Mouse (Mus musculus) kidney, postnatal 25 days (tissue): ENCODE data around the gene Lgr4.
A peak's percentile ranks its signal among the peaks of the same experiment; 100 is the strongest.
"Not testable (repeated sequence)": the region's sequence is repeated elsewhere in the genome, so short reads cannot be mapped to it uniquely, and the experiment has no call there.

ENCODE experiments used
- DNase-seq, 2 experiments: peaks; one replicate each; pipeline ENCODE4 v3.0.0; 2021; ENCODE audit warnings: mixed read lengths in 2 of 2

Gene Lgr4

DNA sequence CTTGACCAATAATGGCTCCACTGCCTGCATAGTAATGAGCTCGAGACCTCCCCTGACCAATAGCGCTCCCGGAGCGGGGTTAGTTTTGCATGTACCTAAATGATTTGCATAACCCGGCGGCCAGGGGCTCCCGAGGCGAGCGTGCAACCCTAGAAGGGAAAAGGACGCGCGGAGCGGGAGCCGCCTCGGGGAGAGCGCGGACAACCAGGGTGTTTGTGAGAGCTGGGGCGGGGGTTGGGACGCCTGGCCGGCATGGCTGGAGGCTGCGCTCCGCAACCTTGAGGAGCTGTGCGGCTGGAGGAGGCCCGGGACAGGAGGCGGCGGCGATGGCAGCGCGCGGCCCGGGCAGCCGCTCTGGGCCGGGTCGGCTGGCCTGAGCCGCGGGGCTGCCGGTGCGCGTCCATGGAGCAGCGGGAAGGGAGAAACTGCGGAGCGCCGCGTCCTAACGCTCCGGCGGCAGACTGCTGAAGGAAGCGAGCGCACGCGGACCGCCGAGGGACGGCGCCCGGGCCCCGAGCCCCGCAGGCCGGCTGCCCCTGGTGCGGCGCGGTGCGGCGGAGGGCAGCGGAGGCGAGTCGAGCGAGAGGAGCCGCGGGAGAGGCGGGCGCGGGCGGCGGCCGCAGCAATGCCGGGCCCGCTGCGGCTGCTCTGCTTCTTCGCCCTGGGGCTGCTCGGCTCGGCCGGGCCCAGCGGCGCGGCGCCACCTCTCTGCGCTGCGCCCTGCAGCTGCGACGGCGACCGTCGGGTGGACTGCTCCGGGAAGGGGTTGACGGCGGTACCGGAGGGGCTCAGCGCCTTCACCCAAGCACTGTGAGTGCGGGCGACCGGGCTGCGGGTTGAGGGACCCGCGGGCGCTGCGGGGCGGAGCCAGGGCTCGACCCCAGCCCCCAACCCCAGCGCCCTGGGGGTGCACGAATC, at the start of gene Lgr4:
Lgr4 (plus strand) TSS at position 152 of the 918 bp plus-strand sequence.
- peak; percentile 96 to 98 for DNase-seq

- DNase-seq: not testable (repeated sequence)
Measured at GRCm38 (mm10) chr2:109879429-109879828, 38.0 kb upstream of the Lgr4 start.

- no peak for DNase-seq
Measured at GRCm38 (mm10) chr2:109881111-109881510, 36.3 kb upstream of the Lgr4 start.

DNA sequence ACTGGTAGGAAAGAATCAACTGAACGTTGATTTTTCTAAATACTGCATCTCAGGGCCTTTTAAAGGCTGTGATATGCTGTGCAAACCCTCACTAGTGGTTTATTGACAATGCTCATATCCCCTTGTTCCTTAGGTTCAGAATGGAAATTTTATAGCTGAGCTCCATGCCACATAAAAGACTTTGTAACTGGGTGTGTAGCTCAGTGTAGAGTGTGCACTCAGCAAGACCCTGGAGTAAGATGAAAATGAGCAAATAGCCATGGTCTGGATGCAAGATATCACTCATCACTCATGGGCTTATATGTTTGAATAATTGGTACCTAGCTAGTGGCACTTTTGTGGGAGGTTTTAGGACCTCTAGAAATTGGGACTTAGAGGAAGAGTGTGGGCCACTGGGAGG, 35.8 kb upstream of the Lgr4 start:
- DNase-seq: no peak

DNA sequence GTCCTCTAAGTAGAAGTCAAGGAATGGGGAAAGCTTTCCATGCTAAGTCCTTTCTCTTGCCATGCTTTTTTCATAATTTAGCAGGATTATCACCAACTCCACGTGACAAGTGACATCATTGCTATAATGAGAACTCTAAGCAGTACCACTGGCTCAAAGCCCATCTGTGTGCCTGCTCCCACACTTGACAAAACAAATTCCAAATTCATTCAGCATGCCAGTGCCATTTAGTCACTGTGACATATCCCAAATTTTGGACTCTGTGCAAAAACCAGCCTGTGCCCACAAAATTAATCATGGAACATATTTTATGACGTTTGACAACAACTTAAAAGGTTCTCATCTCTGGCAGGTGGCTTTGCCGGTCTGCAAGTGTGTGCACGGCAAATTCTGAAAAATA, 33.3 kb upstream of the Lgr4 start:
- no peak for DNase-seq

- no peak for DNase-seq
Measured at GRCm38 (mm10) chr2:109884507-109884906, 32.9 kb upstream of the Lgr4 start.

DNA sequence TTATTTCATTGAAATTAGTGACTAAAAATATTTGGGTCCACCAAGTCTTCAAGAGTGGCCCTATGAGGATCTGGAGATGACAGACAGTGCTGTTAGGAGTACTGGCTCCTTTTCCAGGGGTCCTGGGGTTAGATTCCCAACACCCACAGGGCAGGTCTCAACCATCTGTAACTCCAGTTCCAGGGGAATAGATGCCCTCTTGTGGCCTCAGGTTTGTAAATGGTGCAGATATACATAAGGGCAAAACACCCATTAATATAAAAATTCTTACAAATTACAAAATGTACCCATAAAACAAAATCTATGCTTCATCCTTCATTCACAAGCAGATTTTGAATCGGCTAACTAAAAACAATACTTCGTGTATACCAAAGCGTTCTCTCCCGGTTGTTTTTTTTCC, 27.4 kb upstream of the Lgr4 start:
- no peak for DNase-seq

DNA sequence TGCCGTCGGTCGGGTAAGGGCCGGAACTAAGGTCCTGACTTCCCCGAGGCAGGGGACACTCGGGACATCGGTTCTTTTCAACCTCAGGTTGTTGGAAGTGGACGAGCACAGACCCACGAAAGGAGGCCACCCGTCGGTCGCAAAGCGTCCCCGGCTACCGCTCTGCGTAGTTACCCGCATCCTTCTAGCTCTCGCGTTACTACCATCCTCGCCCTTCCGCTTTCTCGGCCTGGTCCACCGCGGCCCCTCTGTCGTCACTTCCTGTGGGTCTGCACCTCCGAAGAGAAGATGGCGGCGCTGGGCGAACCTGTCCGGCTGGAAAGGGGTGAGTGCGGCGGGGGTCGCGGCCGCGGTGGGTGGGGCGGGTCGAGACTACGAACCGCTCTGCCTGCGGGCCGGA, 26.9 kb upstream of the Lgr4 start, which contains the start of gene Lin7c:
Lin7c (plus strand) TSS at position 257 of the 400 bp plus-strand sequence.
- peak; percentile 96 to 98 for DNase-seq

DNA sequence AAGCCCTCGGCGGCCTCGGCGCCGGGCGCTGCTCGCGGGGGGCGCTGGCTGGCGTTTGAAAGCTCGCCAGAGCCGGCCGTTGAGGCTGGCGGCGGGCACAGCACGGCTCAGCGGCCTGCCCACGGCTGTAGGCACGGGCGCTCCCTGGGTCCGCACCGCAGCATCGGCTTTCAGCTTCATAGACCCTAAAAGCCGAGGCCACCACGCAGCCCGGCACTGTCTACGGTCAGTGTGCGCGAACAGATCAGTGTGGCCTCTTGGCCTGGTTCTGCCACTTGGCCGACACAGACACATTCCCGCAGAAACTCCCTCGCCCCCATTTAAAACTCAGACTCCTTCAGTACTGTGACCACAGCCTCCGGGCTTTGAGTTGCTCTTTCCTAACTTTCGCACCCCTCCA, 26.4 kb upstream of the Lgr4 start:
- peak; percentile 35 to 58 for DNase-seq

DNA sequence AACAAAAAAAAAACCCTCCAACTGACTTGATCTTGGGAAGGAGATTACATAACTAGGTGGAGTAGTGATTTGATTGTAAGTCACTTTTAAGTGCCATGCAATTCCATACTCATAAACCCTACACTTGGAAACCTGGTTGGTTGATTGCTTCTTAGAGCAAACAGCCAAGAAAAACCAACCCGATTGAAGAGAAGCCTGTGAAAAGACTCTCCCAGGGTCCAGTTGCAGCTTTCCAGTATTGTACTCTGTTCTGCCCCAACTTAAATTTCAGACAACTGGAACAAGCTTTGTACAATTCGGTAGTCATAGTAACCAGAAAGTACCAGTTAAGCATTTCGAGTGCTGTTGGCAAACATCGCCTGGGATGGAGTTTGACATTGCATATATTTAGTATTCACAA, 26.0 kb upstream of the Lgr4 start:
- no peak for DNase-seq

GRCm38 (mm10) chr2:109896311-109896710, 21.1 kb upstream of the Lgr4 start:
- no peak for DNase-seq

DNA sequence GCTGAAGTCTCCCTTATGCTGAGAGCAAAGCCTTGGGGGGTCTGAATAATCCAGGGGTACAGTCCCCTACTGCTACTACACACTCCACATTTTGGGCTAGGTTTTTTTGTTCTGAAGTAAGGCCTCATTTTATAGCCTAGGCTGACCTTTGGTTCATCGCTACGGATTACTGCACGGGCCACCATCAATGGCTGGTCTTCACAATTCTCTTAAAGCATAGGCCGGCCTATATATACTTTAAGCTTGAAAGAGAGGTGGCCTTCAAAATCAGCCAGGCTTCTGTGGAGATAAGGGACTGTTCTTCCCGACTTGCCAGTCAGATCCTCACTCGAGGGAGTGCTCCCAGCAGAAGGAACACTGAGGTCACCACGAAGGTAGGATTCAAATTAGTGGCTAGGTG, 14.6 kb upstream of the Lgr4 start:
- no peak for DNase-seq

- peak; percentile 88 to 93 for DNase-seq
Measured at GRCm38 (mm10) chr2:109904171-109904821, 13.2 kb upstream of the Lgr4 start.

DNA sequence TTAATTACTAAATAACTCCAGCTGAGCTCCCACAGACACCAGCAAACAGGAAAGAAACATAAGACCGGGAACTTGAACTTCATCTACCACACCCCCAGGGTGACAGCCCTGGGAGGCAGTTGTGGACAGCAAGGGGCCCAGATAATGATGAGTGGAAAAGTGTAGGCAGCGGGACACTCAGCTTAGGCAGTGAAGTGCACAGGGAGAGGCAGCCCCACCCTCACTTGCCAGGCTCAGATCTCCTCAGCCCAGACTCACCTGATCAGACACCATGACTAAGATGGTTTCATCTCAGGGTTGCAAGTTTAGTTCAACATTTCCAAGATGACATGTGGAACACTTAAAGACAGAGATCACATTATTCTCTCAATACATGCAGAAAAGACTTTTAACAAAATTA, 8.3 kb upstream of the Lgr4 start:
- no peak for DNase-seq

DNA sequence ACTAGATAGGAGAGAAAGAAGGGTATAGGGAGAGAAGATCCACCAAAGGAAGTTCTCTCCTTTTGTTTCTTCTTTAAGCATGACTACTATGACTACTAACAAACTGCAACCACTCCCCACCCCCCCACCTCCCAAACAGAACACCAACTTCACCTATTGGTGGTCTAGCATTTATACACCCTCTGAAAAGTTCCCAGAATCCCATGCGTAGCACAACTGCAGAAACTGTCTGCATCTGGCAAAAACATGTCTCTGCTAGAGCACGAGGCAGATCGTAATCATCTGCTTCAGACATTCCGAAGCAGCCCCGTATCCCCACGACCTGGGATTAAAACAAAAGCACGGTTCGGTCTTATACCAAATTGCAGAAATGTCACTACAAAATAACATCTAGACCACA, 5.2 kb upstream of the Lgr4 start:
- DNase-seq: no peak

- no peak for DNase-seq
Measured at GRCm38 (mm10) chr2:109912766-109913165, 4.7 kb upstream of the Lgr4 start.

GRCm38 (mm10) chr2:109913241-109913640, 4.2 kb upstream of the Lgr4 start:
- DNase-seq: no peak

- peak; percentile 42 to 75 for DNase-seq
Measured at GRCm38 (mm10) chr2:109914601-109915000, 2.8 kb upstream of the Lgr4 start.

- DNase-seq: no peak
Measured at GRCm38 (mm10) chr2:109916782-109917495, 508 bp upstream of the Lgr4 start.

- DNase-seq: peak; percentile 70 to 88
Measured at GRCm38 (mm10) chr2:109918592-109919262, 1.3 kb downstream of the Lgr4 start.

DNA sequence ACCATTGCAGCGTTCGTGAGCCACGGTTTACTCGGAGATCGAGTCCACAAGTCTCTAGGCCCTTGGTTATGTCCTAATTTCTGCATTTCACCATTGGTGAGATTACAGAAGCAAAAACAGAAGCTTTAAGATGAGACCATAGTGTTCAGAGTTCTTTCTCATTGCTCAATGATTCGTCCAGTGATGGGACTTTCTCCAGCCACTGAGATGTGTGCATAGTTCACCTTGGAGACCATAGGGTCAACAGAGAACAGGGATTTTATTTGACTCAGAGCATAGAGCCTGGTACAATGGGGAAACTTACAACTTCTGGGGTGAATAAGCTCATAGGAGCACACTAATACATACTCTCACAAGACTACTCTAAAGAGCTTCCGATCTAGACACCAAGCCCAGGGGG, 3.0 kb downstream of the Lgr4 start:
- no peak for DNase-seq

- DNase-seq: no peak
Measured at GRCm38 (mm10) chr2:109921298-109922035, 4.0 kb downstream of the Lgr4 start.
